Mouse (Mus musculus): ENCODE measurements at regions not wholly inside any gene's neighbourhood (a gene's known extent, or its start where the extent isn't known, plus 50 kb on each side); places are given as distances from the start of the nearest gene placed in this dataset.

- no peak for DNase-seq (ENCODE audit: low read depth, low spot score)
- WGBS, result 37% methylated on average over 22 of the region's 22 CpGs
These were observed 143.3 kb upstream of the Irx4 start for GRCm38 (mm10) chr13:73116822-73117632.

DNA sequence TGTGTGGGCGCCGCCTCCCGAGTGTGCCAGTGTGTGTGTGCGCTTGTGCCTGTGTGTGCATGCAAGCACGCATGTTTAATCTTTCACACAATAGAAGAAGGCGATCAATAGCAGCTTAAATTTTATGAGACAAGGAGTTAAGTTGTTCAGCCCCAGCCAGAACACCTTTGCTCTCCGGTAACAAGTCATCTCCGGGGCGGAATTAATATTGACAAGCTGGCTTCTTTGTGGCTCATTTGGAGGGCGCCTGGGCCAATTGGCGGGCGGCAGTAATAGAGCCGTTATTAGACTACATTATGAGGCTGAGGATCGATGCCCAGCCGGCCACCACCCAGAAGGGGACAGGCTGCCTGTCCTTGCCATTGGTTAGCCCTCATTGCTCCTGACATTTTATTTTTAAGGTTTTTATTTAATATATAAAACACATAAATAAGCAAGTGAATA, 142.6 kb upstream of the Irx4 start:
- WGBS, result 56% methylated on average over 15 of the region's 15 CpGs
- no peak for DNase-seq (ENCODE audit: low read depth, low spot score)

DNA sequence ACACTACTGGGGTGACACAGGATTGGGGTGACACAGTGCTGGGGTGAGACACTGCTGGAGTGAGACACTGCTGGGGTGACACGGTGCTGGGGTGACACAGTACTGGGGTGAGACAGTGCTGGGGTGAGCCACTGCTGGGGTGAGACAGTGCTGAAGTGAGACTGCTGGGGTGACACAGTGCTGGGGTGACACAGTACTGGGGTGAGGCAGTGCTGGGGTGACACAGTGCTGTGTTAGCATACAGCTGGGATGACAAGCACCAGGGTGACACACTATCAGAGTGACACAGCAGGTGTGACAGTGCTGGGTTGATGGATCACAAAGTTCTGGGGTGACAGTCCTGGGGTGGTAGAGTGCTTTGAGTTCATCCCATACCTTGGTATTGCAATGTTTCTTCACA, 137.3 kb upstream of the Irx4 start:
- WGBS, result 96% methylated on average over 1 of the region's 1 CpGs
- DNase-seq (ENCODE audit: low read depth, low spot score), result no peak

GRCm38 (mm10) chr13:73131270-73131669, 129.0 kb upstream of the Irx4 start:
- 23% methylated on average over 6 of the region's 6 CpGs for WGBS
- DNase-seq (ENCODE audit: low read depth, low spot score), result no peak

DNA sequence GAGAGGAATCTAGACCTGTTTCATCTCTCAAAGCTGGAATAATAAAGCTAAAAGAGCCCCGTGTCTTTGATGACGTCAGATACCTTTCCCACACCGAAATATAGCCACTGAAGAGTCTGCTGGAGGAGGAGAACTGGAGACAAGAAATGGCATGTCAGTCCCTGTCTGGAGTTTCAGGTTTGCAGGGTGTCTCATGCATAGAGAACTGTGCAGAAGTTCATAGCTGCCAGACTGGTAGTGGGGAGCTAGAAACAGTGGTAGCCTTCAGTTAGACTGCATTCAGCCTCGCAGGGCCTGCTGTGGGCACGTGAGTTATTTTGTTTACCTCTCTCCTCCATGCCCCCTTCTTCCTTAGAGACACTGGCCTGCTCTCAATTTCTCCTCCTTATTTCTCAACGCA, 127.5 kb upstream of the Irx4 start:
- DNase-seq (ENCODE audit: low read depth, low spot score), result no peak
- WGBS, result 60% methylated on average over 6 of the region's 6 CpGs

DNA sequence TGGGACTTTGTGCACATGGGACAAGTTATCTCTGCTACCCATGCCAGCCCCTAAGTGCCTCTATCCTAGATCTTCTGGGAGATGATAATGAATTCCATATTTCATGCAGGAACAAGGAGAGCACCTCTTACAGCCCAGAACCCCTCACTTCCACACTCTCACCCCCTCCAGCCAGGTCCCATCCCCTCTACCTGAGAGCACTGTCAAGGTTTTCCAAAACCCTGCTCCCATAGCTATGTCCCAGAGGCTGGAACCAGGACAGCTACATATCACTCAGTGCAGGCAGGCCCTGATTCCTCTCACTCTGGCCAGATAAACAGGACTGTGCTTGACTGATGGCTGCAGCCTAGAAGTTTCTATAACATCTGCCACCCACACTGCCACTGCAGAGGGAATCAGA, 125.3 kb upstream of the Irx4 start:
- no peak for DNase-seq (ENCODE audit: low read depth, low spot score)

- no peak for DNase-seq (ENCODE audit: low read depth, low spot score)
These were observed 119.0 kb upstream of the Irx4 start for GRCm38 (mm10) chr13:73141302-73141701.

DNA sequence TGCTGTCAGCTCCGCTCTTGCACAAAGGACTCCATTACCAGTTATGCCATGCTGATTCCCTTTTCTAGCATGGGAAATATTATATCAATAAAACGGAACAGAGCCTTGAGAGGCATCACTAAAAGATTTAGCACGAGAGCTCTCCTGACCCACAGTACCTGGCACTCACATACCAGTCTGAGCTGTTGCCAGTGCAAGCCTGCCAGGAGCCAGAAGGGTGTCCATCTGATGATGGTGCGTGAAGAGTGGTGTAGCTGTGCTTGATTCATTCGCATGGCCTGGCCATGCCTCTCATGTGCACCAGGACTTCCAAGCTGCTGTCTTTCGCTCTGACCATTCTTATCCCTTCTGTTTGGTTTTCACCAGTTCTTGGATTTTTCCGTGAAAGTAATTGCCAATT, 102.3 kb upstream of the Irx4 start:
- DNase-seq (ENCODE audit: low read depth, low spot score), result no peak
- 82% methylated on average over 7 of the region's 7 CpGs for WGBS

More at GRCm38 (mm10) chr13:73141302-73141701, 119.0 kb upstream of the Irx4 start:
- WGBS, result 74% methylated on average over 2 of the region's 2 CpGs

GRCm38 (mm10) chr13:73159454-73159853, 100.8 kb upstream of the Irx4 start:
- 58% methylated on average over 7 of the region's 7 CpGs for WGBS
- DNase-seq (ENCODE audit: low read depth, low spot score), result no peak

- 12% methylated on average over 9 of the region's 9 CpGs for WGBS
- DNase-seq (ENCODE audit: low read depth, low spot score), result no peak
These were observed 100.4 kb upstream of the Irx4 start for GRCm38 (mm10) chr13:73159865-73160264.

GRCm38 (mm10) chr13:73160289-73160688, 100.0 kb upstream of the Irx4 start:
- peak; percentile 1 for DNase-seq (ENCODE audit: low read depth, low spot score)
- WGBS, result under 1% methylated on average over 22 of the region's 22 CpGs

GRCm38 (mm10) chr13:73170301-73170700, 90.0 kb upstream of the Irx4 start:
- WGBS, result 64% methylated on average over 3 of the region's 3 CpGs

GRCm38 (mm10) chr13:73207931-73208448, 52.3 kb upstream of the Irx4 start:
- WGBS, result 65% methylated on average over 3 of the region's 3 CpGs
- no peak for DNase-seq (ENCODE audit: low read depth, low spot score)

More at GRCm38 (mm10) chr13:73170301-73170700, 90.0 kb upstream of the Irx4 start:
- DNase-seq (ENCODE audit: low read depth, low spot score), result no peak

Data from large intestine, adult 2 months (tissue).